In genomic region chr15:68366816-68367215, GRCm38 (mm10) we compare ENCODE assay signal across 25 mouse cellular contexts.
DNase-seq lines count a peak whose midpoint lies in the region; ATAC-seq and TF ChIP-seq lines count a peak whose summit lies in the region.
"Had no signal": no experiment of that assay in that cellular context is flagged by ENCODE, and none has a peak within 500 bp of the region (broad histone marks: within the 10 kb centered on the region; RNA-seq: fewer than 3 reads in every experiment).

No protein-coding gene starts in this region.

- H3K4me3 ChIP-seq in heart, embryonic 10.5 days, result no peak overlapping the region
- no peak overlapping the region for H3K4me3 ChIP-seq in kidney, embryonic 15.5 days (replicated peaks)
- no peak overlapping the region for H3K4me3 ChIP-seq in liver, postnatal 0 days (ENCODE audit: low read depth, low read length)
- no peak overlapping the region for H3K4me3 ChIP-seq in liver, embryonic 12.5 days
- H3K4me3 ChIP-seq: embryonic facial prominence, embryonic 10.5 days; embryonic facial prominence, embryonic 13.5 days; erythroblast, embryonic 14.5 days; forebrain, embryonic 12.5 days; forebrain, embryonic 15.5 days; heart, adult 2 months; hindbrain, embryonic 12.5 days had no signal

- no peak overlapping the region for H3K4me2 ChIP-seq in kidney, embryonic 15.5 days
- H3K4me2 ChIP-seq in liver, postnatal 0 days (ENCODE audit: low read depth, low read length), result no peak overlapping the region
- H3K4me2 ChIP-seq in liver, embryonic 12.5 days, result no peak overlapping the region
- H3K4me2 ChIP-seq: embryonic facial prominence, embryonic 13.5 days; forebrain, embryonic 12.5 days; forebrain, embryonic 15.5 days; heart, embryonic 11.5 days; hindbrain, embryonic 12.5 days had no signal

- ATAC-seq in kidney, embryonic 15.5 days (replicated peaks; ENCODE audit: low FRiP score), result no peak
- ATAC-seq in liver, postnatal 0 days, result no peak
- no peak for ATAC-seq in liver, embryonic 12.5 days
- ATAC-seq: activated CD4-positive, CD25-positive, alpha-beta regulatory T cell, adult 4 months; forebrain, embryonic 15.5 days had no signal

- no peaks in the 10 kb centered on the region for H3K36me3 ChIP-seq in heart, embryonic 10.5 days
- no peaks in the 10 kb centered on the region for H3K36me3 ChIP-seq in kidney, embryonic 15.5 days
- H3K36me3 ChIP-seq in liver, postnatal 0 days (replicated peaks; ENCODE audit: insufficient read depth, low read length), result no peaks in the 10 kb centered on the region
- no peaks in the 10 kb centered on the region for H3K36me3 ChIP-seq in liver, embryonic 12.5 days
- H3K36me3 ChIP-seq: embryonic facial prominence, embryonic 10.5 days; embryonic facial prominence, embryonic 13.5 days; forebrain, embryonic 12.5 days; forebrain, embryonic 15.5 days; hindbrain, embryonic 12.5 days had no signal

- H3K27me3 ChIP-seq in heart, embryonic 10.5 days (ENCODE audit: insufficient read depth, poor library complexity, severe bottlenecking), result no peaks in the 10 kb centered on the region
- no peaks in the 10 kb centered on the region for H3K27me3 ChIP-seq in kidney, embryonic 15.5 days
- H3K27me3 ChIP-seq in liver, postnatal 0 days (ENCODE audit: insufficient read depth, low read length), result no peaks in the 10 kb centered on the region
- no peaks in the 10 kb centered on the region for H3K27me3 ChIP-seq in liver, embryonic 12.5 days (replicated peaks)
- H3K27me3 ChIP-seq: embryonic facial prominence, embryonic 13.5 days; forebrain, embryonic 12.5 days; forebrain, embryonic 15.5 days; hindbrain, embryonic 12.5 days had no signal

- TF ChIP-seq EP300 in liver, postnatal 0 days (IDR thresholded peaks at IDR 0.05; ENCODE audit: low read depth), result no peak

- H3K9me3 ChIP-seq in heart, embryonic 10.5 days, result no peaks in the 10 kb centered on the region
- H3K9me3 ChIP-seq in kidney, embryonic 15.5 days (replicated peaks), result no peaks in the 10 kb centered on the region
- H3K9me3 ChIP-seq in liver, postnatal 0 days (ENCODE audit: low read length), result no peaks in the 10 kb centered on the region
- no peaks in the 10 kb centered on the region for H3K9me3 ChIP-seq in liver, embryonic 12.5 days (replicated peaks)
- H3K9me3 ChIP-seq: embryonic facial prominence, embryonic 10.5 days; embryonic facial prominence, embryonic 13.5 days; forebrain, embryonic 12.5 days; forebrain, embryonic 15.5 days; hindbrain, embryonic 12.5 days had no signal

- TF ChIP-seq CTCF in liver, postnatal 0 days (IDR thresholded peaks at IDR 0.05; ENCODE audit: low read depth), result no peak

- 74% methylated on average over 3 of the region's 3 CpGs for WGBS in heart, embryonic 10.5 days
- WGBS in kidney, embryonic 15.5 days, result 73% methylated on average over 3 of the region's 3 CpGs
- WGBS in liver, postnatal 0 days (ENCODE audit: insufficient replicate concordance), result 62% methylated on average over 3 of the region's 3 CpGs
- WGBS in liver, embryonic 12.5 days (ENCODE audit: insufficient replicate concordance), result 57% methylated on average over 3 of the region's 3 CpGs

- no peak overlapping the region for H3K27ac ChIP-seq in heart, embryonic 10.5 days
- no peak overlapping the region for H3K27ac ChIP-seq in kidney, embryonic 15.5 days
- peak overlapping the region; percentile 29; the same call in 1 of the 2 replicates for H3K27ac ChIP-seq in liver, postnatal 0 days (ENCODE audit: low read depth)
- H3K27ac ChIP-seq in liver, embryonic 12.5 days, result no peak overlapping the region
- H3K27ac ChIP-seq: embryonic facial prominence, embryonic 10.5 days; embryonic facial prominence, embryonic 13.5 days; forebrain, embryonic 12.5 days; forebrain, embryonic 15.5 days; heart, adult 2 months; hindbrain, embryonic 12.5 days had no signal

- peak; percentile 25 for DNase-seq in heart, adult 11 months
- no peak for DNase-seq in heart, embryonic 10.5 days (ENCODE audit: low spot score)
- DNase-seq in kidney, adult 9 months, result peak; percentile 60
- no peak for DNase-seq in liver, postnatal 0 days
- DNase-seq in lung, postnatal 36 days, result peak; percentile 41
- DNase-seq in lung, postnatal 4 days, result no peak
- DNase-seq: adrenal gland, adult 8-10 months; adrenal gland, postnatal 25 days; cerebellum, adult 11-12 months; cerebellum, adult 8-10 months; cerebellum, postnatal 10 days; cerebellum, postnatal 36 days; embryo, embryonic 11 days; gastrocnemius, postnatal 25 days; heart, adult 2 months had no signal

- H3K4me1 ChIP-seq in heart, embryonic 10.5 days, result no peaks in the 10 kb centered on the region
- peaks cover 2% of the 10 kb centered on the region; the same call in 1 of the 2 replicates for H3K4me1 ChIP-seq in kidney, embryonic 15.5 days
- 0 out of 2 replicates have a peak, but pooled peaks cover 3% of the 10 kb centered on the region for H3K4me1 ChIP-seq in liver, postnatal 0 days (ENCODE audit: insufficient read depth)
- peaks cover 7% of the 10 kb centered on the region for H3K4me1 ChIP-seq in liver, embryonic 12.5 days
- H3K4me1 ChIP-seq: embryonic facial prominence, embryonic 13.5 days; hindbrain, embryonic 12.5 days had no signal

- H3K9ac ChIP-seq in kidney, embryonic 15.5 days, result no peak overlapping the region
- H3K9ac ChIP-seq in liver, postnatal 0 days (replicated peaks), result no peak overlapping the region
- H3K9ac ChIP-seq in liver, embryonic 12.5 days, result no peak overlapping the region
- H3K9ac ChIP-seq: embryonic facial prominence, embryonic 13.5 days; forebrain, embryonic 12.5 days; forebrain, embryonic 15.5 days; hindbrain, embryonic 12.5 days had no signal

Comparison
In these comparisons a context has a peak if more than half of its experiments do, and no peak if none do; other contexts are left out.
1. DNase-seq: peak in heart, adult 11 months (single experiment), kidney, adult 9 months (single experiment) and lung, postnatal 36 days (single experiment); none in heart, embryonic 10.5 days (single experiment), liver, postnatal 0 days (single experiment) and lung, postnatal 4 days (0 of 2).